Mouse (Mus musculus): ENCODE results near the gene 5730522E02Rik. TPM values are rescaled to one million over a fixed set of nuclear protein-coding genes. Genes with fewer than 3 reads are reported as not detected.

The 5730522E02Rik gene
- polyA plus RNA-seq, 1 experiment from 2014 or later = 1.5 TPM

GRCm38 (mm10) chr11:25994128-25994527, 216.4 kb downstream of the 5730522E02Rik start:
- no peak for ATAC-seq (ENCODE audit: extremely low read depth, insufficient number of reproducible peaks, low FRiP score, low TSS enrichment)
- H3K36me3 ChIP-seq = no peaks in the 10 kb centered on the region
- 43% methylated on average over 2 of the region's 2 CpGs for WGBS
- H3K9ac ChIP-seq = no peak overlapping the region
- H3K27ac ChIP-seq (replicated peaks) = no peak overlapping the region
- H3K4me2 ChIP-seq = no peak overlapping the region
- no peaks in the 10 kb centered on the region for H3K4me1 ChIP-seq
- no peaks in the 10 kb centered on the region for H3K9me3 ChIP-seq
- no peaks in the 10 kb centered on the region for H3K27me3 ChIP-seq (replicated peaks)
- no peak overlapping the region for H3K4me3 ChIP-seq

GRCm38 (mm10) chr11:25992216-25992615, 218.3 kb downstream of the 5730522E02Rik start:
- Histone ChIP-seq H3K27me3 (replicated peaks) (no peaks in the 10 kb centered on the region), H3K9ac (no peak overlapping the region), H3K27ac (replicated peaks) (no peak overlapping the region), H3K4me1 (no peaks in the 10 kb centered on the region), H3K9me3 (no peaks in the 10 kb centered on the region), H3K36me3 (no peaks in the 10 kb centered on the region), H3K4me3 (no peak overlapping the region), H3K4me2 (no peak overlapping the region)
- WGBS = 80% methylated on average over 1 of the region's 1 CpGs
- no peak for ATAC-seq (ENCODE audit: extremely low read depth, insufficient number of reproducible peaks, low FRiP score, low TSS enrichment)

GRCm38 (mm10) chr11:25978736-25979276, 231.8 kb downstream of the 5730522E02Rik start:
- 66% methylated on average over 5 of the region's 5 CpGs for WGBS
- no peak for ATAC-seq (ENCODE audit: extremely low read depth, insufficient number of reproducible peaks, low FRiP score, low TSS enrichment)

GRCm38 (mm10) chr11:25941504-25941903, 269.1 kb downstream of the 5730522E02Rik start:
- Histone ChIP-seq H3K36me3 (no peaks in the 10 kb centered on the region), H3K27me3 (replicated peaks) (no peaks in the 10 kb centered on the region), H3K9me3 (no peaks in the 10 kb centered on the region), H3K4me2 (no peak overlapping the region), H3K4me1 (no peaks in the 10 kb centered on the region), H3K9ac (no peak overlapping the region), H3K27ac (replicated peaks) (no peak overlapping the region), H3K4me3 (no peak overlapping the region)
- ATAC-seq (ENCODE audit: extremely low read depth, insufficient number of reproducible peaks, low FRiP score, low TSS enrichment) = no peak
- 76% methylated on average over 5 of the region's 5 CpGs for WGBS

More at GRCm38 (mm10) chr11:25978736-25979276, 231.8 kb downstream of the 5730522E02Rik start:
- no peak overlapping the region for H3K9ac ChIP-seq
- H3K36me3 ChIP-seq = no peaks in the 10 kb centered on the region
- no peaks in the 10 kb centered on the region for H3K4me1 ChIP-seq
- H3K4me2 ChIP-seq = no peak overlapping the region
- no peak overlapping the region for H3K27ac ChIP-seq (replicated peaks)
- H3K27me3 ChIP-seq (replicated peaks) = no peaks in the 10 kb centered on the region
- no peaks in the 10 kb centered on the region for H3K9me3 ChIP-seq
- no peak overlapping the region for H3K4me3 ChIP-seq

GRCm38 (mm10) chr11:25940716-25941294, 269.8 kb downstream of the 5730522E02Rik start:
- H3K4me1 ChIP-seq = no peaks in the 10 kb centered on the region
- no peak overlapping the region for H3K9ac ChIP-seq
- 82% methylated on average over 4 of the region's 4 CpGs for WGBS
- H3K4me2 ChIP-seq = no peak overlapping the region
- no peaks in the 10 kb centered on the region for H3K9me3 ChIP-seq
- no peak for ATAC-seq (ENCODE audit: extremely low read depth, insufficient number of reproducible peaks, low FRiP score, low TSS enrichment)
- no peak overlapping the region for H3K27ac ChIP-seq (replicated peaks)
- H3K36me3 ChIP-seq = no peaks in the 10 kb centered on the region
- no peaks in the 10 kb centered on the region for H3K27me3 ChIP-seq (replicated peaks)
- H3K4me3 ChIP-seq = no peak overlapping the region

GRCm38 (mm10) chr11:25926267-25926666, 284.3 kb downstream of the 5730522E02Rik start:
- WGBS = 82% methylated on average over 2 of the region's 2 CpGs
- H3K27ac ChIP-seq (replicated peaks) = no peak overlapping the region
- H3K27me3 ChIP-seq (replicated peaks) = no peaks in the 10 kb centered on the region
- no peak overlapping the region for H3K4me3 ChIP-seq
- H3K9ac ChIP-seq = no peak overlapping the region
- H3K9me3 ChIP-seq = no peaks in the 10 kb centered on the region
- no peaks in the 10 kb centered on the region for H3K4me1 ChIP-seq
- no peak overlapping the region for H3K4me2 ChIP-seq
- no peaks in the 10 kb centered on the region for H3K36me3 ChIP-seq
- no peak for ATAC-seq (ENCODE audit: extremely low read depth, insufficient number of reproducible peaks, low FRiP score, low TSS enrichment)

GRCm38 (mm10) chr11:25902321-25902720, 308.2 kb downstream of the 5730522E02Rik start:
- no peaks in the 10 kb centered on the region for H3K36me3 ChIP-seq
- no peak overlapping the region for H3K4me3 ChIP-seq
- H3K9me3 ChIP-seq = no peaks in the 10 kb centered on the region
- WGBS = 60% methylated on average over 2 of the region's 2 CpGs
- H3K4me1 ChIP-seq = no peaks in the 10 kb centered on the region
- no peak overlapping the region for H3K27ac ChIP-seq (replicated peaks)
- H3K27me3 ChIP-seq (replicated peaks) = no peaks in the 10 kb centered on the region
- no peak for ATAC-seq (ENCODE audit: extremely low read depth, insufficient number of reproducible peaks, low FRiP score, low TSS enrichment)
- no peak overlapping the region for H3K9ac ChIP-seq
- no peak overlapping the region for H3K4me2 ChIP-seq

- Histone ChIP-seq H3K36me3 (no peaks in the 10 kb centered on the region), H3K27ac (replicated peaks) (no peak overlapping the region), H3K9ac (no peak overlapping the region), H3K4me2 (no peak overlapping the region), H3K4me1 (no peaks in the 10 kb centered on the region), H3K9me3 (no peaks in the 10 kb centered on the region), H3K4me3 (no peak overlapping the region), H3K27me3 (replicated peaks) (no peaks in the 10 kb centered on the region)
- WGBS = 25% methylated on average over 2 of the region's 2 CpGs
- no peak for ATAC-seq (ENCODE audit: extremely low read depth, insufficient number of reproducible peaks, low FRiP score, low TSS enrichment)
These were observed 308.9 kb downstream of the 5730522E02Rik start for GRCm38 (mm10) chr11:25901666-25902065.

- H3K27ac ChIP-seq (replicated peaks) = no peak overlapping the region
- WGBS = 69% methylated on average over 3 of the region's 3 CpGs
- no peaks in the 10 kb centered on the region for H3K9me3 ChIP-seq
These were observed 316.7 kb downstream of the 5730522E02Rik start for GRCm38 (mm10) chr11:25893906-25894305.

GRCm38 (mm10) chr11:25872983-25873382, 337.6 kb downstream of the 5730522E02Rik start:
- Histone ChIP-seq H3K4me3 (no peak overlapping the region), H3K4me2 (no peak overlapping the region), H3K27ac (replicated peaks) (no peak overlapping the region), H3K4me1 (no peaks in the 10 kb centered on the region), H3K9me3 (no peaks in the 10 kb centered on the region), H3K27me3 (replicated peaks) (no peaks in the 10 kb centered on the region), H3K9ac (no peak overlapping the region), H3K36me3 (no peaks in the 10 kb centered on the region)
- ATAC-seq (ENCODE audit: extremely low read depth, insufficient number of reproducible peaks, low FRiP score, low TSS enrichment) = no peak

More at GRCm38 (mm10) chr11:25893906-25894305, 316.7 kb downstream of the 5730522E02Rik start:
- Histone ChIP-seq H3K4me2 (no peak overlapping the region), H3K27me3 (replicated peaks) (no peaks in the 10 kb centered on the region), H3K4me3 (no peak overlapping the region), H3K9ac (no peak overlapping the region), H3K4me1 (no peaks in the 10 kb centered on the region), H3K36me3 (no peaks in the 10 kb centered on the region)
- ATAC-seq (ENCODE audit: extremely low read depth, insufficient number of reproducible peaks, low FRiP score, low TSS enrichment) = no peak

GRCm38 (mm10) chr11:25872317-25872716, 338.2 kb downstream of the 5730522E02Rik start:
- Histone ChIP-seq H3K36me3 (no peaks in the 10 kb centered on the region), H3K4me1 (no peaks in the 10 kb centered on the region), H3K4me2 (no peak overlapping the region), H3K4me3 (no peak overlapping the region), H3K9me3 (no peaks in the 10 kb centered on the region), H3K27me3 (replicated peaks) (no peaks in the 10 kb centered on the region), H3K9ac (no peak overlapping the region), H3K27ac (replicated peaks) (no peak overlapping the region)
- ATAC-seq (ENCODE audit: extremely low read depth, insufficient number of reproducible peaks, low FRiP score, low TSS enrichment) = no peak
- WGBS = 53% methylated on average over 4 of the region's 4 CpGs

- Histone ChIP-seq H3K27ac (replicated peaks) (no peak overlapping the region), H3K4me3 (no peak overlapping the region), H3K4me1 (no peaks in the 10 kb centered on the region), H3K9ac (no peak overlapping the region), H3K36me3 (no peaks in the 10 kb centered on the region), H3K9me3 (no peaks in the 10 kb centered on the region), H3K4me2 (no peak overlapping the region), H3K27me3 (replicated peaks) (no peaks in the 10 kb centered on the region)
- no peak for ATAC-seq (ENCODE audit: extremely low read depth, insufficient number of reproducible peaks, low FRiP score, low TSS enrichment)
- 71% methylated on average over 2 of the region's 2 CpGs for WGBS
These were observed 344.3 kb downstream of the 5730522E02Rik start for GRCm38 (mm10) chr11:25866292-25866691.
